Mouse (Mus musculus) ES-Bruce4 (cell line): ENCODE results near the gene Ewsr1.

ENCODE experiments used
- CTCF ChIP-seq: IDR thresholded peaks from one replicate; pipeline ENCODE4 v1.8.1; 2011; ENCODE audit warnings: low read depth, low read length
- EP300 ChIP-seq: IDR thresholded peaks from 2 replicates; pipeline ENCODE4 v1.6.1; 2011; ENCODE audit warnings: low read depth, low read length; ENCODE audit not compliant: insufficient read depth

DNA sequence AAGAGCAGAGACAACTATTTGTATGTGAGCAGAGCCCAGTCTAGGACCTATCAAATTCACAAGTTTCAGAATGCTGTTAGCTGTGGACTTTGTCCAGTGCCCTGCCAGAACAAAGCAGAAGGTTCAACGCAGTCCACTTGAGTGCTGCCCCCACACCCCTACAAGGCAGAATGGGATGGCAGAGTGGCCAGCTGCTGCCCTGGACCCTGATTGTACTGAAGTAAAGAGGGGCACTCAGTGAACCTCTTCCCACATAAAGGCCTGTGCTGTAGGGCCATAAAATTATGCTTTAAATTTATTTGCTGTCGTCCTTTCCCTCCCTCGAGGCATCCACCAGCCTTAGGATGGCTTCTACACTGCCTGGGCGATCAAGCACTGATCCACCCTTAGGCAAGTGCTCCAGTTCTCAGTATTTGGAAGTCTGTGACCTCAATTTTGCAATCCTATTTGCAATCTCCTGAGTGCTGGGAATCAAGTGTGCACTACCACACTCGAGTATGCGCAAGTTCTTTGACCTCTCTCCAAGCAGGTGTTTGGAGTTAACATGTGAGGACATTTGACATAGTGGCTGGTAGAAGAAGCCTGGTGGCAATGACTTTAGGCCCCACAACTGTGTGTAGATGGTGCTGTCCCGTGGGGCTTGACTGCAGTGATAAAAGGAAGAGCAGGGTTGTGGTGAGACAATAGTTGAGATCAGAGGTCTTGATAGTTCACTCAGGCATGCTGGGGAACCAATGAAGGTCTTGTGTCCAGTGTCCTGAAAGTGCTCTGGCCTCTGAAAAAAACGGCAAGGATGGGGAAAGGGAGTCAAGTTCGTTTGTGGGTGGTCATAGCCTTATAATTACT, 30.7 kb downstream of the Ewsr1 start:
- no peak for TF ChIP-seq CTCF
- no peak for TF ChIP-seq EP300
